ENCODE assay signal across 20 mouse cellular contexts in genomic region chr7:68265391-68265790, GRCm38 (mm10). TPM values are rescaled to one million over a fixed set of nuclear protein-coding genes. Genes with fewer than 3 reads are reported as not detected.
DNase-seq lines count a peak whose midpoint lies in the region; TF ChIP-seq lines count a peak whose summit lies in the region.
"Had no signal": no experiment of that assay in that cellular context is flagged by ENCODE, and none has a peak within 500 bp of the region (broad histone marks: within the 10 kb centered on the region; RNA-seq: fewer than 3 reads in every experiment).

No protein-coding gene starts in this region.

- DNase-seq in retina, postnatal 1 day = peak; percentile 68
- no peak for DNase-seq in retina, embryonic 14.5 days (ENCODE audit: low spot score)
- DNase-seq in limb, embryonic 10.5 days (ENCODE audit: low spot score) = no peak
- DNase-seq in thymus, postnatal 25 days = peak; percentile 63
- DNase-seq in kidney, adult 2 months = no peak
- no peak for DNase-seq in cerebellum, adult 8-10 months
- DNase-seq: adrenal gland, postnatal 14 days; cerebellum, adult 18-20 months; embryo, embryonic 11 days; gastrocnemius, postnatal 14 days had no signal

- H3K27ac ChIP-seq in limb, embryonic 10.5 days = peak overlapping the region; percentile 67; the same call in 1 of the 2 replicates
- H3K27ac ChIP-seq in kidney, adult 2 months (ENCODE audit: insufficient read depth, low read depth, low read length) = no peak overlapping the region
- H3K27ac ChIP-seq: forebrain, embryonic 13.5 days; heart, adult 2 months; heart, embryonic 15.5 days; hindbrain, embryonic 14.5 days had no signal

- no peak overlapping the region for H3K4me3 ChIP-seq in limb, embryonic 10.5 days
- no peak overlapping the region for H3K4me3 ChIP-seq in kidney, adult 2 months (ENCODE audit: insufficient read depth, low read depth, low read length)
- H3K4me3 ChIP-seq: forebrain, embryonic 13.5 days had no signal

- no peak for TF ChIP-seq POLR2A in kidney, adult 2 months (IDR thresholded peaks at IDR 0.05; ENCODE audit: low read depth, low read length)

- no peaks in the 10 kb centered on the region for H3K36me3 ChIP-seq in limb, embryonic 10.5 days
- no peaks in the 10 kb centered on the region for H3K36me3 ChIP-seq in kidney, adult 2 months (ENCODE audit: control insufficient read depth, insufficient read depth, low read length)
- H3K36me3 ChIP-seq: embryonic facial prominence, embryonic 15.5 days; G1E; heart, embryonic 15.5 days had no signal

- H3K4me1 ChIP-seq in limb, embryonic 10.5 days = peaks cover 50% of the 10 kb centered on the region
- peaks cover 4% of the 10 kb centered on the region; the same call in 1 of the 2 replicates for H3K4me1 ChIP-seq in kidney, adult 2 months (ENCODE audit: control insufficient read depth, insufficient read depth, low read length)

- WGBS in limb, embryonic 10.5 days = 27% methylated on average over 7 of the region's 7 CpGs
- 59% methylated on average over 7 of the region's 7 CpGs for WGBS in kidney, adult 2 months

- peaks cover 12% of the 10 kb centered on the region for H3K27me3 ChIP-seq in limb, embryonic 10.5 days (ENCODE audit: low read depth, poor library complexity, severe bottlenecking)
- H3K27me3 ChIP-seq in kidney, adult 2 months (replicated peaks; ENCODE audit: control insufficient read depth, insufficient read depth, low read length) = no peaks in the 10 kb centered on the region
- H3K27me3 ChIP-seq: embryonic facial prominence, embryonic 15.5 days had no signal

- H3K9me3 ChIP-seq in limb, embryonic 10.5 days (replicated peaks) = no peaks in the 10 kb centered on the region
- H3K9me3 ChIP-seq: embryonic facial prominence, embryonic 15.5 days; forebrain, embryonic 13.5 days; heart, embryonic 15.5 days had no signal

- no peak for TF ChIP-seq CTCF in kidney, adult 2 months (conservative IDR thresholded peaks at IDR 0.05; ENCODE audit: insufficient read depth, insufficient read length, low read depth, low read length)

RNA-seq across cellular contexts. Expression of gene Pgpep1l, which starts 1.4 kb away (rescaled TPM):
- not detected in 2 replicates for polyA plus RNA-seq in limb, embryonic 10.5 days (2016; fragmentation: Nextera tagmentation; extraction: Ambion mirVana)
- 0.16 and 1.1 TPM in 2 replicates for polyA plus RNA-seq in kidney, adult 2 months (2012; rRNA removed)
- polyA plus RNA-seq: embryonic facial prominence, embryonic 11.5 days; embryonic facial prominence, embryonic 15.5 days; forebrain, embryonic 13.5 days; forebrain, postnatal 0 days; gonadal fat pad, adult 2 months; heart, embryonic 11.5 days had no signal

RNA-seq across cellular contexts. Expression of gene Fam169b, which starts 8.2 kb away (rescaled TPM):
- polyA plus RNA-seq in limb, embryonic 10.5 days (2016; fragmentation: Nextera tagmentation; extraction: Ambion mirVana) = 0.36 and 1.2 TPM in 2 replicates
- 7.9 and 11.3 TPM in 2 replicates for polyA plus RNA-seq in kidney, adult 2 months (2012; rRNA removed)
- polyA plus RNA-seq: forebrain, embryonic 13.5 days; G1E had no signal

Comparison
In these comparisons a context has a peak if more than half of its experiments do, and no peak if none do; other contexts are left out.
1. DNase-seq: peak in retina, postnatal 1 day (single experiment) and thymus, postnatal 25 days (single experiment); none in retina, embryonic 14.5 days (single experiment), limb, embryonic 10.5 days (single experiment), kidney, adult 2 months (single experiment) and cerebellum, adult 8-10 months (single experiment).